Mouse (Mus musculus): ENCODE results near the gene Uroc1.

Uroc1 gene

DNA sequence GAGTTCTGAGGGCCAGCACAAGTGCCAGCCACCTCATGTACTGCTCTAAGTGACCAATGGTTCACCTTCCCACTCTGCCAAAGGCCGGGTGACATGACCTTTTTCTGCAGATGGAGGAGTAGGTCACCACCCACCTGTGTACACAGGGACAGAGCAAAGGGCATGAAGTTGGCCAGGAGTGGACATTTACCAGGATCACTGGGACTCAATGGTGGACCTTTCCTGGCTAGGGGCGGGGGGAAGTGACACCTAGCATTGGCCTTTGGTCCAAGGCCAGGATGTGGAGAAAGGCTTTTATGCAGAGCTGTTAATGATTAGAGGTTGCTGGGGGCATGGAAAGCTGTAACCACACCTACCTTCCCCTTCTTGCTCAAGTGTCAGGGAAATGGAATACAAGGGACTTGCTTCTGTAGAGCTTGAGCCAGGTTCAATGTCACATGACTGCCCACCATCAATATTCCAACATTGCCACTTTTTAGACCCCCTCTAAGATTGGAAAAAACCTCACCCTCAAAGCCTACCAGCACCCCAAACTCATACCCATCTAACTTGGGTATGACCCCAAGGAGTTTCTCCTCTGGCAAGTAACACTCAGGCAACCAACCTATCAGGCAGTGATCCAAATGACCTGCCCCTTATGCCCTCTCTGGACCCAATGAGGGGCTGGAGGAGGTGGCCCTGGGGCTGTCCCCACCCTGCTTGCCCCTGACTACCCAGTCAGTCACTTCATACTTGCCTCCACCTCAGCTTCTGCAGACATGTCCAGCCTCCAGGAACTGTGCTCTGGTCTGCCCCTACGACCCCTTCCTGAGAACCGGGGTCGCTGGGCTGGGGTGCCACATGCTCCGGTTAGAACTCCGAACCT is at the start of gene Uroc1:
Uroc1 (plus strand) TSS at position 724 of the 865 bp plus-strand sequence.
- no peak for DNase-seq (ENCODE audit: low spot score)

DNA sequence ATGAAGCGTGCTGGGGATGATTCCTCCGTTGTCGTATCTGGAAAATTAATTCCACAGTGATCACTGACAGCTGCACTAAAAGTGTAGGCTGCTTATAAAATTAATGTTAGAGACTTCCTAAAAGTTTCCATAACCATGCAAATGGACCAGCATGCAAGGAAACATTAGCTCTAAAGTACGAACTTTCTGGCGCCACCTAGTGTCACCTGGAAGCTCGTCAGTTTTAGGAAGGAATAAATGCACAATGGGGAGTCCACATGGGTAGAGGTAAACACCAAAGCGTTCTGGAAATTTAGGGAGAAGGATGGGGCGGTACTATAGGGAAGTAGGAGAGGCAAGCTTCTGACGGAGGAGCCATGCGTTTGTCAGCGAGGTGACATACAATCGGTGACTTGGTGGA is 44.8 kb upstream of the Uroc1 start:
- no peak for DNase-seq (ENCODE audit: low spot score)

DNA sequence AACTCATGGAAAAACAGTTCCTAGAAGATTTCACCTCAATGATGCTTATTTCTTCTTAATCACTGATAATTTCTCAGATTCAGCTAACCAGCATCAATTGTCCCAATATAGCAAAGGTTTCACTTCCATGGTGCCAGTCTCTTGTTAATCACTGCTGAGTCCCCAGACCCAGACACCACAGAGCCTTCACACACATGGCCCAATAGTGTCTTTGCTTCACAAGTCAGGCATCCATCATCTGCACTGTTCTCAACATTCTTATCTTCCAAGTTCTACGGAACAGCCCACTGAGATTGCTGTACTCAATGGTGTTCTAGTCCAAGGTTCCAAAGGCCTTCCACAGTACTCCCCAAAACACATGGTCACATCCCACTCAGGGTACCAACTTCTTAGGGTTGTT is 32.2 kb upstream of the Uroc1 start, which contains the start of gene BC048671:
BC048671 (plus strand) TSS at position 301 of the 400 bp plus-strand sequence.
- DNase-seq (ENCODE audit: low spot score), result no peak

DNA sequence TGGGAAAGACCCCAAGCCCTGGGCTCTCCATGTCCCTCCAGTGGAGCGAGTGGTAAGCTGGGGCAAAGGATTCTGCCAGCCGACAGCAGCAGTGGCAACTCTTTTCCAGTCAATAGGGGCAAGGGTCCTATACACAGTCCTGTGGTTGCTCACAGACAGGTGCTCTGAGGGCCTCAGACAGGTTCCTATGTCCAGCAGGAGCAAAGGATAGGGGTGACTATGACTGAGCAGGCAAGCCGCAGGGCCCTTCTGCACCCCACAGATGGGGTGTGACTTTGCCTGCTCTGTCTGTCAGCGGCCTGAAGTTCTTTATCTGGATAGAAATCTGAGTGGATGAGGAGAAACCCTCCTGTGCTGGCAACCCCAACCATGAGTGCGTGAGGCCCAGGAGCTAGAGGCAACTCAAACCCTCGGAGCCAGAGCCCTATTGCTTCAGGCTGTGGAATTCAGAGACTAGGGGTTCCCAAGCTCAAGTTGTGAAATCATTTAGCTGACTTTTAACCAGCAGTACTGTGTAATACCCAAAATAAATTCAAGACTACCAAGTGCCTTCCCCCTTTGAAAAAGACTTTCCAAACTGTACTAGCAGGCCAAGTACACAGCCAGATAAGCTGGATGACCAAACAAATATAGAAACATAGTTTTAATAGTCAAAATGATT is 26.6 kb upstream of the Uroc1 start:
- DNase-seq (ENCODE audit: low spot score), result no peak

DNA sequence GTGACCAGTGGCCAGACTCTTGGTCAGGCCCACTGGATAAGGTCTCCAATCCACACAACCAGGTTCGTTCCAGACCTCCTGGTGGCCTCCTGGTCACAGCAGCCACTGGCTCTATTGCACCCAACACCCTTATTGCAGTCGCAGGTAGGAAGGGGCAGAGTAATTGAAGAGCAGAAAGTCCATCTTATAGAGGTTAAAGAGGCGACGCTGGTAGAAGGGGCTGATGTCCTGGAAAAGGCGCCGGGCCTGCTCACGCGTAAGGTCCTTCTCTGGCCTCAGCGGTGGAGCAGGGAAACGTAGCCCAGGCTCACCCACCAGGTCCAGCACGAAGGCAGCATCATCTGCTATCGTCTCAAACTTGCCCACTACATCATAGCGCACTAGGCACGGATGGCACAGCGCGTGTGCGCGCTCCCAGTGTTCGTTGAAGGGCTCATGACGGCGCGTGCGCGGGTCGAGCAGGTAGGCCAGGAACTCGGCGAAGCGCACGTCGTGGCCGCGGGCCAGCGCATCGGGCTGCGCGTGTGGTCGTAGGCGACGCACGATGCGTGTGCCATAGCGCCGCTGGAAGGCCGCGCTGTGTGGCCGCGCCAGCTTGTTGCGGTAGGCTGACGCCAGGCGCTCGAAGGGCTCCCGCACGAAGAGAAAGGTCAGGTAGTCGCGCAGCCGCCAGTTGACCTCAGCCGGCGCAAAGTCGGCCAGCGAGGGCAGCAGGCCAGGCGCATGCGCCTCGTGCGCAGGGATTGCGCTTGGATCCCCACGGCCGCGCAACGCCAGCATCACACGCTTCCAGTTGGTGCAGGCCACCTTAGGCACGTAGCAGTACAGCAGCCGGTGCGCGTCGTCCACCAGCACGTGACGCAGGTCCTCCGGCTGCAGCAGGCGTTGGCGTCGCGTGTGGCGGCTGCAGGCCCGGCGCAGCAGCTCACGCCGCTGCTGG is 24.0 kb upstream of the Uroc1 start:
- no peak for DNase-seq (ENCODE audit: low spot score)

DNA sequence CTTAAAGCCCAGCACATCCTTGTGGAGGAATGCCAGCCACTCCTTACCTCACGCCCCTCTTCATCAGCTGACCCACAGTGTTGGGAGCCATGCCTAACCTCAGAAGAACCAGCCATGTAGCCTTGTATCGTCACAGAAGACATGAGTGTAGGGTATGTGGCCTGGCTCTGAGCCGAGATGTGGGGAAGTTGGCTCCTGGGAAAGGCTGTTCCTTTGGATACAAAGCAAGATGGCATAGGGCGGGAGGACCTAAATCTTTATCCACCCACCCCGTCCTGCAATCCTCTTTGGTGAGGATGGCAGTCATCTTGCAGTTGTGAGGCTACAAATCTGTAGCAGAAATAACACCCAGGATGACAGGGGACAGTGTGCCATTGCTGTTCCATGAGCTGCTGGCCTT is 17.1 kb upstream of the Uroc1 start:
- no peak for DNase-seq (ENCODE audit: low spot score)

DNA sequence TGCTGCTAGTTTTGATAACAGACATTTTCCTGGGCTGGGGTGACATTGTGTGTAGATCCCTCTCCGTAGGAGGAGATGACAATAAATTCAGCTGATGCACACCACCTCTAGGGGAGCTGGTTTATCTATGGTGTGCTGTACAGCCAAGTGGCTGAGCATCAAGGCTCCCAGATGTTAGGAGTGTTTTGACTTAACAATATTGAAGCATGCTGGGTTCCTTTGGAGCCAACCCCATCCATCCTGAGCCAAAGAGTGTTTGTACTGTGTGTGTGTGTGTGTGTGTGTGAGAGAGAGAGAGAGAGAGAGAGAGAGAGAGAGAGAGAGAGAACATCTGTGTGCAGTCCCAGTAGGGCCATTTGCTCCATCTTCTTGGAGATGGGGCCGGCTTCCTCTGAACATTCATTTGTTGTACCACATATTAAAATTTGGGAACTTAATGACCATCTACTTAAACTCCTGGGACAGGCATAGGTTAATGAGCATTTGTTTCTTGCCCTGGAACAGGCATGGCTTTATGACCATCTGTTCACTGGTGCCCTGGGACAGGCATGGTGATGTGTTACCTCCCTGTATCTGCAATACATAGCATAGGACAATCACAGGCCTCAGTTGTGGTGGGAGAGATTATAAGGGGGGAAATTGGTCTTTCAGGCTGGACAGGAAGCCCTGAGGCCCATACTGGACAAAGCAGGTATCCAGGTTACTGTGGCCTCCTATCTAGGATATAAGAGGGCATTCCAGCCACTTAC is 15.4 kb upstream of the Uroc1 start:
- no peak for DNase-seq (ENCODE audit: low spot score)

DNA sequence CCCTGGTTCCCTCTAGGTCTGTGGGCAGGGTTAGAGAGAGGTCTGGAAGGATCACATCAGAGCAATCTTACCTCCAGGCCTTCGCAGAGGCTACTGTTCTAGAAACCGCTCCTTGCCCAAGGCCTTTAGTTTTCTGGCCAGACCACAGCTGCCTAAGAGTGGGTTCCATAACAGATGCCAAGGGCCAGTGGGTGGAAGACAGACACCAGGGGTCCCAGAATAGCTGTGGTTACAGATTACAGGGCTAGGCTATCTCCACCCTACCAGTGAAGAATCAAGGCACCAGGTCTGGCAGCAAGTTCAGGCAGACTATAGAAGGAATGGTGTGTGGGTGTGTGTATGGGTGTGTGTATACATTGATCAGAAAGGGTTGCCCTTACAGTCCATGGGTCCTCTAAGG is 14.1 kb upstream of the Uroc1 start:
- DNase-seq (ENCODE audit: low spot score), result no peak

DNA sequence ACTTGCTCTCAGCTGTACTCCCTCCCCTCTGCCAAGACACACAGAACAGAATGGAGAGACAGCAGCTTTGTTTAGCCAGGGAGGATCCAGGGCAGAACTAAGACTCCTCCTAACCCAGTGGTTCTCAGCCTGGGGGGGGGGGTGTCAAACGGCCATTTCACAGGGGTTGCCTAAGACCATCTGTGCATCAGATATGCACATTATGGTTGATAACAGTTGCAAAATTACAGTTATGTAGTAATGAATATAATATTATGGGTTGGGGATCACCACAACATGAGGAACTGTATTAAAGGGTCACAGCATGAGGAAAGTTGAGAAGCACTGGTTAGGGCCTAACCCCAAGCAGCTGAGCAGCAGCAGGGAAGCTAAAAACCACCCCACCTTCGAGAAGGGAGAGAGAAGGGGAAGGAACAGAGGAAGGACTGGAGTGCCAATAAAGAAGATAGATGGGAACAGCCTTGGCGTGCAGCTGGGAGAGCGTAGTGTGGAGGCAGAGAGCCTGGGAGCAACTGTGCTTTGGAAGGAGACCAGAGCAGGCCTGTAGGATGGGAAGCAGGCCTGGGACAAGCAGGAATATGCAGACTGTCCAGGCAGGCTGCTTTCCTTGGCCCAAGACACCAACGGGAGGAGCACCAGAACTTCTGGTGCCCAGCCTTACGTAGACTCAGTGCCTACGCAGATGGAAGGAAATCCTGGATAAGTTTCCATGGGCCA is 13.5 kb upstream of the Uroc1 start:
- no peak for DNase-seq (ENCODE audit: low spot score)

DNA sequence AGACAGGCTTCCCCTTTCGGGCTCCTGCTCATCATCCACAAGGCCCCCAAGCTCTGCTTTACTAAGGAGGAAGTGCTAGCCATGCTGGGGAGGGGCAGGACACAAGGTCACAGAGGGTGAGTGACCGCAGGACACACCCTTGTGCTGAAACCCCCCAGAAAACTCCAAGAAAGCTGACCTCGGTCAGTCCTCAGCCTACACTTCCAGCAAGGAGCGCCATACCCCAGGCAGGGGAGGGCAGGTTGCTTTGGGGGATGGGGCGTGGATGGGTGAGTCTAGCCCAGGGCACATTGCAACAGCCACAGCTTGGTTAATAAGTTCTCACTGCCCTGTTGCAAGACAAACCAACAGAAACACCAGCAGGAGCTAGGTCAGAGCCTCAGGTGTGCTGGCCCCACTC is 12.7 kb upstream of the Uroc1 start:
- no peak for DNase-seq (ENCODE audit: low spot score)

DNA sequence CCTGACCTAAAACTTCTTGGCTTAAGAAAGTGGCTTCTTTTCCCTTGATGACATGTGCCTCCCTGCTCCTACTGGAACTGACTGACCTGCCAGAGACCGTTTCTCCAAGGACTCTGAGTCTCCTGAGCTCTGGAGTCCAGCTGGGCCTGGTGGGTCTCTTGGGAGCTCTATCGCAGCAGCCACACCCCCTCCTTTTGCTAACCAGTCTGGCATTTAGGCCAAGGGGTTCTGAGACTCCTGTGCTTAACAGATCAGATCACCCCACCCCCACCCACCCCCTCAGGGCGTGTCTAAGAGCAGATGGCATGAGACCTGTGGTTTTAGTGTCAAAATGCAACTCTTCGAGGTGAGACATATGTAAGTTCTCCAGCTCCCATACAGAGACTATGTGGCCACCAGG is 11.3 kb upstream of the Uroc1 start:
- DNase-seq (ENCODE audit: low spot score), result no peak

DNA sequence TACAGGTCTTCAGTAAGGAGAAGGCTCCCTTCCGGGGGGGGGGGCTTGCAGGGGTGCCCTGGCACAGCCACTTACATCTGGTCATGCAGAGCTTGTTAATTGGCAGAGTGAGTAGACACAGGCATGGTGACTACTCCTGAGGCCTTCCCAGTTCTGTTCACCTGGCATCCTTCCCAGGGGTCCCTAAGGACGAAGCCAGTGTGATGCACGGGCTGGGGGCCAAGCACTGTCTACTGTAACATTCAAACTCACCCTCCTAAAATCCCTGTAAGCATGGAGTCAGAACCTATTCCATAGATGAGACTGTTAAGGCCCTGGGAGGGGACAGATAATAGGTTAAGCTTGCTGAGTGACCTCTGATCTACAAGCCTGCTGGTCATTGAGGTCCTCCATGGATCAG is 9.1 kb upstream of the Uroc1 start:
- DNase-seq (ENCODE audit: low spot score), result no peak

DNA sequence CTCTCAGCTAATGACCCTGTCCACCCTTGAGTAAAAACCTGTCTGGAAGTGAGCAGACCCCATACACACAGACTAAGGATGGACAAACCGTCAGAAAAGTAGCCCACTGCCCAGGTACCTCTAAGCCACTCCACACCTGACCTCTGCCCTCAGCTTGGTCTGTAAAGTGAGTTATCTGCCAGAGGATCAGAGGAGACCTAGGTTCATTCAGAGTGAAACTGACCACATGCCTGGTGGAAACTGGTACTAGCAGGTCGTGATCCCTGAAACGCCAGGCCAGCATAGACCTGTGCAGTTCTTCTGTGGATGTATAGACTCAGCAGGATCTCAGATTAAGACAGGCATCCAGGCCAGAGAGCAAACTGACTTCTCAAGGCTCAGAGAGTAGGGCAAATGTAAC is 8.6 kb upstream of the Uroc1 start:
- no peak for DNase-seq (ENCODE audit: low spot score)

DNA sequence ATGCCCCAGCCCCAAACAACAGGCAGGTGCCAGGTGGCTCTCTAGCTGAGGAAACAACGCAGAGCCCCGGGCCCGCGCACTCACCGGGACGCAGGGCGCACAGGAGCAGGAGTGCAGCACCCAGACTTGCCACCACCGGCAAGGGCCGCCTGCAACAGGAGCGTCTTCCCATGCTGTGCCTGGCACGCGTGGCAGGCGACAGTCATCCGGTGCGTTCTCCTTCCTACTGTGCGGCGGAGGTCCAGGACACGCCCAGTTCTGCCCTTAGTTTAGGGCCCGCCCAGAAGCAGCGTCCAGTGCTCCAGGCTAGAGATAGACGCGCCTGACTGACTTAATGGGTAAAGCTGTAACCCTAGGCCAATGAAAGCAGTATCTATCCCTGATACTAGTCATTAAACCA is 8.1 kb upstream of the Uroc1 start, which contains the start of gene Chst13:
Chst13 (minus strand) TSS at position 195 of the 400 bp plus-strand sequence.
- no peak for DNase-seq (ENCODE audit: low spot score)

DNA sequence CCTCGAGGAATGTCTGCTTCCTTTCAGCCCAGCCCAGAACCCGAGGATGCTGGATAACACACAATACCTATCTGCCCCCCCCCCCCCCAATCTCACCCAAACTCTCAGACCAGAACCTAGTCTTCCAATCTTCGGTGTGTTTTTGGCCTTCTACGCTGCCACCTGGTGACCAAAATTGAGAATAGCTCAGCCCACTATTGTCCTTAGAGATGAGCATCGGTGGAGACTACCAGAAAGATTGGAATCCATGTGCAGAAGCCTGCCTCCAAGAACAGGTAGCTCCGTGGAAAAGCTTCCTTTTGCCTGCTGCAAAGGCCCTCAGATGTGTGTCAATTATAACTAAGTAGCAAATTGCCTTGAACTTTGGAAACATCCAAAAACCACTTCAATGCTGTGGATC is 5.4 kb upstream of the Uroc1 start:
- DNase-seq (ENCODE audit: low spot score), result no peak

DNA sequence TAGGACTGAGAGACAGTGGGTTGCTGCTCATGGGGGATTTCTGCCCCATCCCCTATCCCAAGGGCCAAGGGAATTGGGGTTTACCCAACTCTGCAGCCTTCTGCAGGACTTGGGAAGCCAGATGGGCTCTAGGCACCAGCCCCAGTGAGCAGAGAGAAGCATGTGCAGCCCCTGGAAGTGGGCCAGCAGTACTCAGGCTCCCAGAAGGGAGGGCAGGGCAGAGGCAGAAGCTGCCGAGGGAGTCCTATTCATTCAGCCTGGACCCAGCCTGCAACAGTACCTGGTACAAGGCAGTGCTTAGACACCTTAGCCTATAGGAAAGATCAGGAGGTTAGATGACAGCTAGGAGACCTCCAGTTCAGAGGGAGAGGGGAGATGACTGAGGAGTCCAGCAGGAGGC is 3.1 kb upstream of the Uroc1 start:
- no peak for DNase-seq (ENCODE audit: low spot score)

DNA sequence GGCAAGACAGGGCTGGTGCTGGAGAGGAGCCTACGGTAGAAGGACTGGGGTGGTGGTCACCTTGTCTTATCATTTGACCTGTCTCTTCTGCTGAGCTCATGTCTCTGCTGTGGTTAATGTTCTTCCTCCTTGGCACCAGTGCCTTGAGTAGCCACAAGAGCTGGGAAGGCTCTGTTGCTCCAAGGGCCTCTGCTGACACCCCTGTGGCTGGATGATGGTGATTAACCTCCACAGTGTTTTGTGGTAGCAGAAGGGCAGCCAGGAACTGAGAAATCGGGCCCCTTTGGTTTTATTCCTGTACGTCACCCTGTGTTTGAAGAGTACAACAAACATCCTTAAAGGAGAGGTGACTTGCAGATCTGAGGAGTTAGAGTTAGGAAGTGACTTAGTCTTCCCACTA is 1.2 kb downstream of the Uroc1 start:
- no peak for DNase-seq (ENCODE audit: low spot score)

DNA sequence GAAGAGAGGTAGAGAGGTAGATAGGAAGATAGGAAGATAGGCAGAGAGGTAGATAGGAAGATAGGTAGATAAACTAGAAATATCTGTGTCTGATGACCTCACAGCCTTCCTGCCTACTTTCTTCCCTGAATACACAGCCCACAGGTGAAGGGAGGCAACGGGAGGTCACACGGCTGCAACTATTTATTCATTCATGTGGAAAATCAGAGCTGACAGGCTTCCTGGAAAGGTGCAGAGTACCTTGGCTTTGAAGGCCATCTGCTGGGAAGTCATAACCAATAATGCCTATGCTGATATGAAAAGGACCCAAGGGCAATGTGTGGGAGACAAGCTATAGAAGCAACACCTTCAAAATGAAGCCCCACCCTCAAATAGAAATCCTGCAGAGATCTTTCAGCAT is 9.3 kb downstream of the Uroc1 start:
- no peak for DNase-seq (ENCODE audit: low spot score)

DNA sequence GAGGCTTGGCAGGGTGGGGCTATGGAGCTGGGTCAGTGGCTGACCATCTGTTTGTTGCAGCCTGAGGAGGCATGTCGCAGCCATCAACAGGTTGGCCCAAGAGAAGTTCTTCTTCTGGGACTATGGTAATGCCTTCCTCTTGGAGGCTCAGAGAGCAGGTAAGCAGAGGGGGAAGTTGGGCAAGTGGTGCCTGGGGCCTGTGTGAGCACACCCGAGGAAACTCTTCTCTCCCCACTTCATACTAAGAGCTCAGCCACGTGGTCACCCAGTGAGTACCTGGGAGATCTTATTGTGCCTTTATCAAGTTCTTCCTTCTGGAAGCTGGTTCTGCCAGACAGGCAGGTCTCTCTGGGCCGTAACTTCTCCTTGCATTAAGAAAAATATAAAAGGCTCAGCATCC is 14.1 kb downstream of the Uroc1 start:
- no peak for DNase-seq (ENCODE audit: low spot score)

DNA sequence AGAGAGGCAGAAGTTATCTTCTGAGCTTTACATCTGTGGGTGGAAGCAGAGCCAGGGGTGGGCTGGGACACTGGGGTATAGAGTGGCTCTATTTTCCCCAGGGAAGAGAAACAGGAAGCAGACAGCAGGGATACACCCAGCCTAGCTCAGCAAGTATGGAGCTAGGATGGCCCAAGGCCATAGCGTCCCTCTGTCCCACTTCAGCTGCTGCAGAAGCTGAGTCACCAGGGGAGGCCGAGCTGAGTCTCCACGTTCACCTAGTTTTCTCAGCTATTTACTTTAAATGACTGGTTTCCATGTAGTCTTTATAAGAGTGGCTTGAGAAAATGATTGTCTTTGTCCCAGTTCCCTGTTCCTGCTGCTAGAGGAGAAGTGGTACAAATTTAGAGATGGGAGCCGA is 15.4 kb downstream of the Uroc1 start:
- no peak for DNase-seq (ENCODE audit: low spot score)

DNA sequence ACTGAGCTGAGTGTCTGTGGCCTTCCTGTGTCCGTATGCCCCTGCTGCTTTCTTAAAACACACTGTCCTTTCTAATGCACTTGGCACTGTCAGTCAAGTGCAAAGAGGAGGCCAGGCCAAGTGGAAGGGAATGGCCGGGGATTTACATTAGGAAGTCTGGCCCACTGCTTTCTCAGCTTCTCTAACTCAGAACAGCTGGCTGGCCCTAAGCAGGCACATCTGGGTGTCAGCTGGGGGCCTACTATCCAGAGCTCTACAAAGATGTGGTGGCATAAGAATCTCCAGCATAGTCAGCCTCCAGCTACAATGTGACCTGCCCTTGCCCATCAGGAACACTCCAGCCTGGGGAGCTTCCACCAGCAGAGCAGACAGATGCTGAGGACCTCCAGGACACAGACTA is 16.9 kb downstream of the Uroc1 start:
- no peak for DNase-seq (ENCODE audit: low spot score)

Measured in T-cell, adult 2 months (primary cell).